ENCODE assay signal across 9 mouse cellular contexts in the genomic region with DNA sequence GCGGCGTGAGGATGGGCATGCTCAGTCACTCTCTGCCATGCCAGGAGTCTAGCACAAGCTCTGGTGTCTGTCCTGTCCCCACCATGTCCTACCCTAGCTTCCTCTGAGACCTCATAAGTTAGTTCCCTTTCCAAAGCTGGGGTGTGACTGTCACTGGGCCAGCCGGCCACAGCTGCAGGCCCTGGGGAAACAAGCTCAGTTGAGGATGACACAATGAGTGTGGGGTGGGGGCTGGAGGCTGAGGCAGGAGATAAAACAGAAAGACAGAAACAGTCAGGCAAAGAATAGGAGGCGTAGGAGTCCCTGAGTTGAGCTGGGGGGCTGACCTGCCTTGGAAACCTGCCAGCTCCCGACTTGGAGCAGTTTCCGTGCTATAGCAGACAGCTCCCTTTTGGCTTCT.
DNase-seq lines count a peak whose midpoint lies in the region; ATAC-seq lines count a peak whose summit lies in the region.
"Had no signal": no experiment of that assay in that cellular context is flagged by ENCODE, and none has a peak within 500 bp of the region (broad histone marks: within the 10 kb centered on the region; RNA-seq: fewer than 3 reads in every experiment).

No protein-coding gene starts in this region.

- no peak overlapping the region for H3K27ac ChIP-seq in hindbrain, embryonic 12.5 days
- no peak overlapping the region for H3K27ac ChIP-seq in forebrain, embryonic 11.5 days (ENCODE audit: low read depth, low read length)
- H3K27ac ChIP-seq in forebrain, embryonic 10.5 days: no peak overlapping the region
- H3K27ac ChIP-seq: limb, embryonic 13.5 days had no signal

- intact Hi-C loops in heart, postnatal 36 days (cut with DNase I): no loop called here

- peaks cover 5% of the 10 kb centered on the region; the same call in 1 of the 2 replicates for H3K4me1 ChIP-seq in hindbrain, embryonic 12.5 days
- H3K4me1 ChIP-seq in forebrain, embryonic 11.5 days (replicated peaks; ENCODE audit: control insufficient read depth, insufficient read depth, low read length): peaks cover 3% of the 10 kb centered on the region; the same call in 1 of the 2 replicates
- peaks cover 20% of the 10 kb centered on the region for H3K4me1 ChIP-seq in forebrain, embryonic 10.5 days

- H3K9ac ChIP-seq in hindbrain, embryonic 12.5 days: no peak overlapping the region
- H3K9ac ChIP-seq in forebrain, embryonic 11.5 days (ENCODE audit: low read length): no peak overlapping the region
- H3K9ac ChIP-seq: limb, embryonic 13.5 days had no signal

- no peak overlapping the region for H3K4me2 ChIP-seq in hindbrain, embryonic 12.5 days (replicated peaks)
- no peak overlapping the region for H3K4me2 ChIP-seq in forebrain, embryonic 11.5 days (ENCODE audit: low read depth, low read length, severe bottlenecking)
- H3K4me2 ChIP-seq: limb, embryonic 13.5 days had no signal

- H3K4me3 ChIP-seq in hindbrain, embryonic 12.5 days: no peak overlapping the region
- H3K4me3 ChIP-seq in forebrain, embryonic 11.5 days (ENCODE audit: low read depth, low read length): no peak overlapping the region
- H3K4me3 ChIP-seq in forebrain, embryonic 10.5 days: no peak overlapping the region
- H3K4me3 ChIP-seq: limb, embryonic 13.5 days had no signal

- no peaks in the 10 kb centered on the region for H3K9me3 ChIP-seq in hindbrain, embryonic 12.5 days (replicated peaks)
- H3K9me3 ChIP-seq in forebrain, embryonic 11.5 days (ENCODE audit: control insufficient read depth, low read length): no peaks in the 10 kb centered on the region
- H3K9me3 ChIP-seq in forebrain, embryonic 10.5 days: no peaks in the 10 kb centered on the region
- H3K9me3 ChIP-seq: limb, embryonic 13.5 days had no signal

- WGBS in hindbrain, embryonic 12.5 days: 71% methylated on average over 6 of the region's 6 CpGs
- WGBS in forebrain, embryonic 11.5 days: 82% methylated on average over 6 of the region's 6 CpGs
- WGBS in forebrain, embryonic 10.5 days: 91% methylated on average over 6 of the region's 6 CpGs

- no peaks in the 10 kb centered on the region for H3K36me3 ChIP-seq in hindbrain, embryonic 12.5 days
- H3K36me3 ChIP-seq in forebrain, embryonic 11.5 days (ENCODE audit: control insufficient read depth, insufficient read depth, low read length): no peaks in the 10 kb centered on the region
- no peaks in the 10 kb centered on the region for H3K36me3 ChIP-seq in forebrain, embryonic 10.5 days (replicated peaks)
- H3K36me3 ChIP-seq: limb, embryonic 13.5 days had no signal

- ATAC-seq in megakaryocyte, adult 5-6 weeks (ENCODE audit: poor library complexity, severe bottlenecking): peak; percentile 96
- ATAC-seq in hindbrain, embryonic 12.5 days (ENCODE audit: low FRiP score): no peak
- no peak for ATAC-seq in forebrain, embryonic 11.5 days (replicated peaks; ENCODE audit: low FRiP score)

- peak; percentile 53 for DNase-seq in layer of hippocampus, adult 11-12 months (ENCODE audit: low spot score)
- no peak for DNase-seq in layer of hippocampus, adult 9-10 months (ENCODE audit: low spot score)
- DNase-seq in frontal cortex, postnatal 36 days (ENCODE audit: low spot score in 2 of 2): peak; percentile 28 to 30
- peak; percentile 31 to 38 for DNase-seq in heart, postnatal 36 days
- DNase-seq in forebrain, embryonic 11.5 days (ENCODE audit: low spot score): no peak
- no peak for DNase-seq in forebrain, embryonic 10.5 days (ENCODE audit: extremely low spot score, low spot score)

- peaks cover 3% of the 10 kb centered on the region; the same call in 1 of the 2 replicates for H3K27me3 ChIP-seq in hindbrain, embryonic 12.5 days
- no peaks in the 10 kb centered on the region for H3K27me3 ChIP-seq in forebrain, embryonic 11.5 days (ENCODE audit: control insufficient read depth, insufficient read depth, low read length)
- H3K27me3 ChIP-seq in forebrain, embryonic 10.5 days (ENCODE audit: poor library complexity, severe bottlenecking): peaks cover 45% of the 10 kb centered on the region
- H3K27me3 ChIP-seq: limb, embryonic 13.5 days had no signal

Comparison
In these comparisons a context has a peak if more than half of its experiments do, and no peak if none do; other contexts are left out.
1. DNase-seq: peak in layer of hippocampus, adult 11-12 months (single experiment), frontal cortex, postnatal 36 days (2 of 2) and heart, postnatal 36 days (2 of 2); none in layer of hippocampus, adult 9-10 months (single experiment), forebrain, embryonic 11.5 days (single experiment) and forebrain, embryonic 10.5 days (single experiment).